Mouse (Mus musculus) stomach, embryonic 15.5 days (tissue): ENCODE measurements around the gene Cela1. TPM values are rescaled to one million over a fixed set of nuclear protein-coding genes. Genes with fewer than 3 reads are reported as not detected.

Experiments
- ATAC-seq: fragments of 200-750 bp; cut with Nextera tagmentation; 2 replicates; pipeline ENCODE4 v1.8.0; 2017; ENCODE audit warnings: low read depth, moderate number of reproducible peaks, moderate TSS enrichment; ENCODE audit not compliant: insufficient read depth, low FRiP score
- H3K27ac ChIP-seq: fragments of 300-500 bp; sonication (generic); 2 replicates; pipeline ENCODE4 v1.5.1; 2015; ENCODE audit warnings: mild to moderate bottlenecking, inconsistent platforms
- H3K27me3 ChIP-seq: fragments of 300-500 bp; sonication (generic); replicated peaks from 2 replicates; pipeline ENCODE4 v1.6.1; 2015; ENCODE audit warnings: inconsistent platforms
- H3K36me3 ChIP-seq: fragments of 300-500 bp; sonication (generic); 2 replicates; pipeline ENCODE4 v1.6.1; 2015; ENCODE audit warnings: inconsistent platforms
- H3K4me1 ChIP-seq: fragments of 300-500 bp; sonication (generic); 2 replicates; pipeline ENCODE4 v1.6.1; 2015; ENCODE audit warnings: inconsistent platforms
- H3K4me2 ChIP-seq: fragments of 300-500 bp; sonication (generic); 2 replicates; pipeline ENCODE4 v1.6.1; 2015; ENCODE audit warnings: mild to moderate bottlenecking, inconsistent platforms
- H3K4me3 ChIP-seq: fragments of 300-500 bp; sonication (generic); replicated peaks from 2 replicates; pipeline ENCODE4 v1.5.1; 2015; ENCODE audit warnings: inconsistent platforms
- H3K9ac ChIP-seq: fragments of 300-500 bp; sonication (generic); 2 replicates; pipeline ENCODE4 v1.6.1; 2015; ENCODE audit warnings: inconsistent platforms
- H3K9me3 ChIP-seq: fragments of 300-500 bp; sonication (generic); 2 replicates; pipeline ENCODE4 v1.6.1; 2016; ENCODE audit warnings: inconsistent platforms
- WGBS: fragments of 180-500 bp; shearing (Covaris S2); methylation state at CpG from one replicate; pipeline ENCODE4 v1.1.7; 2015; 5-methylcytosine and 5-hydroxymethylcytosine counted together
- polyA plus RNA-seq: library from polyadenylated mRNA; unstranded; fragments of >200 nt; fragmentation: Nextera tagmentation; extraction: Ambion mirVana; gene quantifications from 2 replicates; pipeline ENCODE4 v1.2.1, GENCODE M21; 2015

Gene Cela1
- polyA plus RNA-seq = 273 and 329 TPM in 2 replicates

DNA sequence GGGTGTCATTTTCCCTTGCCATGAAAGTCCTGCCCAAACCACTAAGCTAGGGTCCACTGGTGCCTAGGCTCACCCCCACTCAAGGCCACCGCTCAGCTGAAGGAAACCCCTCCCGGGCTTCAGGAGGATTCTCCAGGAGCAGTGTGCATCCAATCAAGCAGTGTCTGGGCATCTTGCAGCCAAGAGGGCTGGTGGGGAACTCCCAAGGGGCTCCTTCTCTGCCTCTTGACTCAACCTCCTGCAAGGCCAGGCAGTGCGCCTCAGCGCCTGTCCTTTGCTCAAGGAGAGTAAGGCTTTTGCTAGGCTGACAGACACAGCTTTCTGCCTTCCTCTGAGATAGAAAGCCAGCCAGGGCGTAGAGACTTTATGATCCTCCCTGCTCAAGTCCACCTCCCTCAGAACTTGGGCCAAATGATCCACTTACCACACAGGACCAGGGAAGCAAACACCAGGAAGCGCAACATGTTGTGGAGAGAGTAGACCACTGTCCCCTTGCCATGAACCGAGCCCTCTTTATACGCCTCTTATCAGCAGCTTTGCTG is at the start of gene Cela1:
TSS of gene Cela1 (minus strand) at position 492 of the 542 bp plus-strand sequence.
- 0 out of 2 replicates have a peak within 1 kb of the TSS, but pooled peaks have one; percentile 13 for H3K27ac ChIP-seq
- H3K9me3 ChIP-seq = no peaks in the 10 kb centered on the region
- peak within 1 kb of the TSS; percentile 15 for H3K4me3 ChIP-seq
- H3K9ac ChIP-seq = no peak within 1 kb of the TSS
- WGBS = 60% methylated on average over 8 of the region's 8 CpGs
- H3K36me3 ChIP-seq = no peaks in the 10 kb centered on the region
- H3K4me2 ChIP-seq = peak within 1 kb of the TSS; percentile 13; the same call in 1 of the 2 replicates
- peaks cover 8% of the 10 kb centered on the region for H3K4me1 ChIP-seq
- H3K27me3 ChIP-seq = no peaks in the 10 kb centered on the region
- no peak; the same call in 1 of the 2 replicates for ATAC-seq

DNA sequence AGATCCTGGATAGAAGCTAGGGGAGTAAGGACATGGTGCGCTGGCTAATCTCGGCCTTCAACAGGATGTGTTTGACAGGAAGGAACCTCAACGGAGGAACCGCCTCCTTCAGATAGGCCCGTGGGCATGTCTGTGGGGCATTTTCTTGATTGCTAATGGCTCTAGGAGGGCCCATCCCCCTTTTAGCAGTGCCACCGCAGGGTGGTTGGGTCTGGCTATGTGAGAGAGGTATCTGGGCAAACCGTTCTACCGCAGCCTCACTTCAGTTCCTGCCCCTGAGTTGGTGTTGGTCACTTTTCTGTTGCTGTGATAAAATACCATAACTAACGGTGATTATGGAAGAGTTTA is 48.2 kb upstream of the Cela1 start:
- H3K27me3 ChIP-seq = 0 out of 2 replicates have a peak, but pooled peaks cover 3% of the 10 kb centered on the region
- no peak for ATAC-seq
- no peak overlapping the region for H3K4me2 ChIP-seq
- no peak overlapping the region for H3K27ac ChIP-seq
- no peaks in the 10 kb centered on the region for H3K9me3 ChIP-seq
- WGBS = 73% methylated on average over 9 of the region's 9 CpGs
- no peaks in the 10 kb centered on the region for H3K36me3 ChIP-seq
- H3K9ac ChIP-seq = no peak overlapping the region
- H3K4me3 ChIP-seq = no peak overlapping the region
- H3K4me1 ChIP-seq = no peaks in the 10 kb centered on the region

DNA sequence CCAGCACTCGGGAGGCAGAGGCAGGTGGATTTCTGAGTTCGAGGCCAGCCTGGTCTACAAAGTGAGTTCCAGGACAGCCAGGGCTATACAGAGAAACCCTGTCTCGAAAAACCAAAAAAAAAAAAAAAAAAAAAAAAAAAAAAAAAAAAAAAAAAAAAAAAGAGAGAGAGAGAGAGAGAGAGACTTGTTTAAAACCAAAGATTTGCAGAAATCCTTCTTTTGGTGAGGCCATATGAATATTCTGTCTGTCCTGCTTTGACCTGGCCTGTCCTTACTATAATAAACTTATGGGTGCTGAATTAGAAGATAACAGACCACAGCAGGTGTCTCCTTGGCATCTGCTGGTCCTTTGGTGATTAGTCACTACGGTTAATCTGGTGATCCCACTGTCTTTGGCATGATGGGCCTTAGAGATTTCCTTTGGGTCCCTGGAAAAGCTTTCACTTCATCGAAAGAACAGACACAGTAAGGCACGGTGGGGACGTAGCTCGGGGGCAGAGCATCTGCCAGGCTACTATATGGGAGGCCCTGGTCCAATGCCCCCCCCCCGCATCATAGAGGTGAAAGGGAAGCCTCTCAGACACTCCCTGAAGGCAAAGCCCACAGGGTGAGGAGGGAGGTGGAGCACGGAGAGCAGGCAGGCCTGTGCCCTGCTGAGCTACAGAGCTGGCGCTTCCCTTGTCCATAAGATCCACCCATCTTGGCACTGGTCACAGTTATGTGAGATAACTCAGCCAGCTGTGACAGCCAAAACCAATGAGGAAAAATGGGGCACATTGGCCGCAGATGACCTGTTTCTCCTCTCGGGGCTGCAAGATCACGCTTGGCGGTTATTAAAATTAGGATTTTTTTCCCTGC is 47.6 kb upstream of the Cela1 start:
- no peaks in the 10 kb centered on the region for H3K9me3 ChIP-seq
- no peak overlapping the region for H3K9ac ChIP-seq
- no peak overlapping the region for H3K27ac ChIP-seq
- H3K36me3 ChIP-seq = no peaks in the 10 kb centered on the region
- H3K4me1 ChIP-seq = no peaks in the 10 kb centered on the region
- H3K4me2 ChIP-seq = no peak overlapping the region
- H3K27me3 ChIP-seq = 0 out of 2 replicates have a peak, but pooled peaks cover 3% of the 10 kb centered on the region
- no peak overlapping the region for H3K4me3 ChIP-seq
- 86% methylated on average over 14 of the region's 15 CpGs for WGBS
- ATAC-seq = no peak

DNA sequence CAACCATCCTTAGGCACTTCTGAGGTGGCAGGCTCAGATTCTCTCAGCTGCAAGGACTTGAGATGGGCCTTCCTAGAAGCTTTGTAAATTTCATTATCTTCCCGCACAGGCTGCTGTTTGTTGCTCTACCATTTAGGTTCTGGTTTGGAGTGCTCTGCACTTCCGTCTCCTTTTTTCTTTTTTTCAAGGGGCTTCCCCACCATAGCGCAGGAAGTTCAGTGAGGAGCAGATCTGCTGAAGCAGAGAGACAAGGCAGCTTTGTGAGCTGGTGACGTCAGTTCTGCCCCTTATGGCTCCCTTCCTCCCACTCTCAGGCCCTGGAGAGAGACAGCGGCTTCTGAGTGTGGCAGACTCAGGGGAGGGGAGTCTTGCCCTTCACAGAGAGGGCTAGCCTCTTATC is 44.9 kb upstream of the Cela1 start:
- WGBS = 27% methylated on average over 5 of the region's 5 CpGs
- no peaks in the 10 kb centered on the region for H3K36me3 ChIP-seq
- no peaks in the 10 kb centered on the region for H3K9me3 ChIP-seq
- no peak overlapping the region for H3K9ac ChIP-seq
- H3K27ac ChIP-seq = no peak overlapping the region
- peaks cover 8% of the 10 kb centered on the region for H3K4me1 ChIP-seq
- no peak for ATAC-seq
- H3K4me3 ChIP-seq = no peak overlapping the region
- peaks cover 30% of the 10 kb centered on the region for H3K27me3 ChIP-seq
- no peak overlapping the region for H3K4me2 ChIP-seq

DNA sequence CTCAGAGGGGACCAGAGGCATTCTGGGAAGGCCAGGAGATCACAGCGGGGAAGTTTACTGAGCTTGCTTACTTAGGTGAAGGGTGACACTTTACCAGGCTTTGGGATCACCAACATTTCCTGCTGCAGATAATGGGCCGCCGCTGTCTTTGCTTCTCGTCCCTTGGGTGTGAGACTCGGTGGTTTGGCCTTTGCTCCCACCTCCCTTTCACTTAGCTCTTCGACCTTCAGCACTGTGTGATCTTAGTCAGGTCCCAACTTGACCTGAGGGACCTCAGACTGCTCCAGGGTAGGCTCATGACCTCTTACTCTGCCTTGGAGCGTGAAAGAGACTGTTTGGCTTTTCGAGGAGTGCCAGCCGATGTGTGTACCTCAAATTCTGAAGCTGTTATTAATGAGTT is 43.4 kb upstream of the Cela1 start:
- Histone ChIP-seq H3K9me3 (no peaks in the 10 kb centered on the region), H3K9ac (no peak overlapping the region), H3K27ac (no peak overlapping the region), H3K4me2 (no peak overlapping the region), H3K4me3 (no peak overlapping the region), H3K36me3 (no peaks in the 10 kb centered on the region), H3K4me1 (peaks cover 8% of the 10 kb centered on the region), H3K27me3 (peaks cover 31% of the 10 kb centered on the region)
- ATAC-seq = no peak
- WGBS = 48% methylated on average over 9 of the region's 9 CpGs

DNA sequence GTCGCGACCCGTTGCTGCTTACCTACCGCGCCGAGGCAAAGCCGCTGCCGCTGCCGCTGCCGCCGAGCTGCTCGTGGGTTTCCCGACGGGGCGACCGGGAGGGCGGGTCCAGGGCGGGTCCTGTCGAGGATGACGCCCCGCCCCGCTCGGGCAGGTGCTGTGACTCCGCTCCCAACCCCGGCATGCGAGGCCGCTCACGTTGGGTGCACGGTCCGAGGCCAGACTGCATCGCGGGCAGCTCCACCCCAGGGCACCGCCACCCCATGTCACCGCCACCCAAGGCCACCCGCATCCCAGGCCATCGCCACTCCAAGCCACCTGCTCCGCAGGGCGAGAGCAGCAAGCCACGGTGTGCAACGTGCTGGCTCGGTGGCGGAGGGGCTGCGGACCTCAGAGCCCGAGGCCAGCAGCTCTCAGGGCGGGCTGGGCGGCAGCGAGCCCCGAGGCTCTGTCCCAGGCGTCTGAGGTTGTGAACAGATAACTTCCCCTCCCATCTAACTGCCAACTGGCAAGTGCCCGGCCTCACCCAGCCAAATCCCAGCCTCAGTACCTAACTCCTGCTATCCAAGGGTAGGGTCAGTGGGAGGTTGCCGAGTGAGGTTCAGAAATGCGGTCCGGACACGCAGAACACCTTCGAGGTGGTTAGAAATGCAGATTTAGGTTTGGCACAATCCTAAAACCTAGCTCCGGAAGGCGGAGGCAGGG is 41.7 kb upstream of the Cela1 start, which contains the start of gene Galnt6:
TSS of gene Galnt6 (minus strand) at position 96 of the 705 bp plus-strand sequence.
- WGBS = 8% methylated on average over 57 of the region's 57 CpGs
- Histone ChIP-seq H3K4me2 (peak within 1 kb of the TSS; percentile 68), H3K9me3 (no peaks in the 10 kb centered on the region), H3K4me1 (peaks cover 8% of the 10 kb centered on the region), H3K36me3 (no peaks in the 10 kb centered on the region), H3K27ac (no peak within 1 kb of the TSS), H3K9ac (no peak within 1 kb of the TSS), H3K4me3 (peak within 1 kb of the TSS; percentile 38), H3K27me3 (peaks cover 31% of the 10 kb centered on the region)
- no peak for ATAC-seq

DNA sequence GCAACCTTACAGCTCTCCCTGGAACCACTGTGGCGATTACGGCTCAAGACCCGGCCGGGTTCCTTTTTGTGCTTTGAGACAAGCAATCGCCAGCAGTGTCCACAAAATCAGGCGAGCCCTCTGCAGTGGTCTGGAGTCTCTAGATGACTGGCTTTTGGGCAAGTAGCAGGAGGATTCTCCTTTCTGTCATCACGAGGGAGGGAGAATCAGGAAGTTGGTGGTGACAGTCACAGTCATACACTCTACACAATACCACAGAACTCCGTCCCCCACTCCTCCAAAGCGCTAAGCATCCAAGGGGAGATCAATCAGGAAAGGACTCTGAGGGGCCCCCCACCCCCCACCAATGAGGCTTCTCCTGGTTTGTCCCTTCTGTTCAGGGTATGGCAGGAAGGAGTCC is 40.9 kb upstream of the Cela1 start:
- Histone ChIP-seq H3K9ac (no peak overlapping the region), H3K4me2 (peak overlapping the region; percentile 68), H3K36me3 (no peaks in the 10 kb centered on the region), H3K27me3 (peaks cover 31% of the 10 kb centered on the region), H3K9me3 (no peaks in the 10 kb centered on the region), H3K4me3 (peak overlapping the region; percentile 38), H3K27ac (no peak overlapping the region), H3K4me1 (peaks cover 10% of the 10 kb centered on the region)
- 43% methylated on average over 9 of the region's 9 CpGs for WGBS
- no peak for ATAC-seq

DNA sequence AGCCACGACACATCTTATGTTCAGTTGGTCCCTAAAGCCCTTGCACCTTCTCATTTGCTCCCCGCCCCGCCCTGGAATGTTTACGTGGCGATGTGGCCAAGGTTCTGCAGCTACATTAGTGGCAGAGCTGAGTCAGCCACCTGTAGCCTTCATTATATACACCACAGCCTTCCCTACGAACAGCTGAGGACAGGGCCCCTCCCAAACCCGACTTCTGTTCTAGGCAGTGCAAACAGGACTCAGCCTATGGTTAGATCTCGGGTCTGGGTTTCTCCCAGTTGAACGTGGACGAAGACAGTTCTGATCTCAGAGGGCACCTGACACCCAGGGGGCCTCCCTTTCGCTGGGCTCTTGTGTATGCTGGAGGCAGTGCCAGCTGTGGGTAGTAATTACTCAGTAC is 40.1 kb upstream of the Cela1 start:
- no peaks in the 10 kb centered on the region for H3K9me3 ChIP-seq
- no peaks in the 10 kb centered on the region for H3K36me3 ChIP-seq
- H3K27me3 ChIP-seq = peaks cover 31% of the 10 kb centered on the region
- ATAC-seq = peak; percentile 64; the same call in 1 of the 2 replicates
- H3K9ac ChIP-seq = no peak overlapping the region
- H3K27ac ChIP-seq = no peak overlapping the region
- WGBS = 68% methylated on average over 11 of the region's 11 CpGs
- no peak overlapping the region for H3K4me3 ChIP-seq
- peaks cover 12% of the 10 kb centered on the region for H3K4me1 ChIP-seq
- H3K4me2 ChIP-seq = peak overlapping the region; percentile 68; the same call in 1 of the 2 replicates

DNA sequence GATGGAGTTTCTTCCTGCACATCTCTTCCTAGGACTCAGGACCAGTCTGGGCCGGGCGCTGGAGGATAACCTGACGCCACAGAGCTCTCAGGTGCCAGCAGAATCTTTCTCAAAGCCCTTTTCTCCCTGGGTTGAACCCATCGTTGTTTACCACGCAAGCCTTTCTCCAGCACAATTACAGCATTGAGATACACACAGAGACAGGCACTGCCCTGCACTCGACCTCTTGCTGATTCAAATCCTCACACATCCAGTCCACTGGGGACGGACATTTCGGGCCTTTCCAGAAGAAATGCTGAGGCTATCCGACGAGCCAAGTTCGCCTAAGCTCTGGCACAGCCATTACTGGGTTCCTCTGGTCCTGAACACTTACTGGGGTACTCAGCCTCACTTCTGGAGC is 39.0 kb upstream of the Cela1 start:
- H3K36me3 ChIP-seq = no peaks in the 10 kb centered on the region
- no peak for ATAC-seq
- H3K4me2 ChIP-seq = no peak overlapping the region
- H3K4me1 ChIP-seq = peaks cover 16% of the 10 kb centered on the region
- H3K9ac ChIP-seq = no peak overlapping the region
- no peaks in the 10 kb centered on the region for H3K9me3 ChIP-seq
- H3K27ac ChIP-seq = no peak overlapping the region
- 83% methylated on average over 11 of the region's 11 CpGs for WGBS
- no peak overlapping the region for H3K4me3 ChIP-seq
- peaks cover 31% of the 10 kb centered on the region for H3K27me3 ChIP-seq

DNA sequence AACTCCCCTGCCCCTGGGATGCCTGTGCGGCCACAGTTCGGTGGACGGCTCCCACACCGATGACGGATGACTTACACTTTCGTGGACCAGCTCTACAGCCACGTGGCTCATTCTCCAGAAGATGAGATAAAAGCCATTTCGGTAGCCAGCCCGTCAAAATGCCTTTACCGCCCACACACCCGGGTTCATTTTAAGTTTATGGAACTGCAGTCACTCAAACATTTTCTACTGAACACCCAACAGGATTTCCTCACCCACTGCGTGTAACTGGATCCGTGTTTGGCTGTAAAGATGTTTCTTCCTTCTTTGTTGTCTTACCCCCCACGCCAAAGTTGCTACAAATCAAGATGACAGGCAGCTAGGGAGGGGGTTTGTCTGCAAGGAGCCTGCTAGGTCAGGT is 35.8 kb upstream of the Cela1 start:
- H3K36me3 ChIP-seq = no peaks in the 10 kb centered on the region
- no peak for ATAC-seq
- no peak overlapping the region for H3K9ac ChIP-seq
- no peak overlapping the region for H3K4me2 ChIP-seq
- WGBS = 50% methylated on average over 14 of the region's 14 CpGs
- H3K9me3 ChIP-seq = no peaks in the 10 kb centered on the region
- peaks cover 10% of the 10 kb centered on the region for H3K27me3 ChIP-seq
- H3K4me3 ChIP-seq = no peak overlapping the region
- 0 out of 2 replicates have a peak, but pooled peaks cover 8% of the 10 kb centered on the region for H3K4me1 ChIP-seq
- H3K27ac ChIP-seq = no peak overlapping the region

DNA sequence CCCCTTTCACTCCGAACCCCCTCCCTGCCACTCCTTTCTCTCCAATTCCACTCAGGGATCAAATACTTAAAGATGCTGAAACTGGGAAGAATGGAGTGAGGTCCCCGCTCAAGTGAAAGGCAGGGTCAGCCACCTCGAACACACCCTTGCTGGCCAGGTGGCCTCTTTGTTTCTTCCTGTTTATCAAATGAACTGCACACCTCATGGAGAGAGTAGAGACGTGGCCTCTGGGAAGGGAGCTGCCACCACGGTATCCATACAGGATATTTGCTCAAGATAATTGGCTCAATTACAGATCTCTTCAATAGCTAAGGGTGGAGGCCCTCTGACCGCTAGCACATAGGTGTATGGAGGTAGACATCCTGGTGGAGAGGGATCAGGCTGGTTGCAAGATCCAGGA is 34.8 kb upstream of the Cela1 start:
- ATAC-seq = no peak

More for the DNA sequence above, 34.8 kb upstream of the Cela1 start:
- Histone ChIP-seq H3K27ac (0 out of 2 replicates have a peak overlapping the region, but pooled peaks have one; percentile 37), H3K4me1 (0 out of 2 replicates have a peak, but pooled peaks cover 8% of the 10 kb centered on the region), H3K9ac (no peak overlapping the region), H3K9me3 (no peaks in the 10 kb centered on the region), H3K4me3 (no peak overlapping the region), H3K27me3 (peaks cover 1% of the 10 kb centered on the region; the same call in 1 of the 2 replicates), H3K36me3 (no peaks in the 10 kb centered on the region), H3K4me2 (no peak overlapping the region)
- 66% methylated on average over 6 of the region's 6 CpGs for WGBS
